In genomic region chr16:23170813-23171212, GRCm38 (mm10) we compare ENCODE assay signal across 38 mouse cellular contexts. TPM values are rescaled to one million over a fixed set of nuclear protein-coding genes. Genes with fewer than 3 reads are reported as not detected.
DNase-seq lines count a peak whose midpoint lies in the region; ATAC-seq and TF ChIP-seq lines count a peak whose summit lies in the region.
"Had no signal": no experiment of that assay in that cellular context is flagged by ENCODE, and none has a peak within 500 bp of the region (broad histone marks: within the 10 kb centered on the region; RNA-seq: fewer than 3 reads in every experiment).

No protein-coding gene starts in this region.

- H3K4me2 ChIP-seq in heart, embryonic 13.5 days = no peak overlapping the region
- H3K4me2 ChIP-seq in CH12.LX (ENCODE audit: insufficient read depth, low read depth, poor library complexity, severe bottlenecking) = no peak overlapping the region
- H3K4me2 ChIP-seq: embryonic facial prominence, embryonic 13.5 days; limb, embryonic 12.5 days; liver, embryonic 12.5 days; midbrain, embryonic 12.5 days; neural tube, embryonic 13.5 days had no signal

- no peak for DNase-seq in heart, adult 11 months
- DNase-seq in 416B (ENCODE audit: low read depth) = peak; percentile 38
- no peak for DNase-seq in CH12.LX (ENCODE audit: extremely low read depth)
- DNase-seq in naive thymus-derived CD4-positive, alpha-beta T cell, adult 2 months (ENCODE audit: low read depth) = peak; percentile 84
- DNase-seq in urinary bladder, postnatal 25 days (ENCODE audit: low spot score) = no peak
- DNase-seq in kidney, adult 9 months = no peak
- DNase-seq: adrenal gland, postnatal 14 days; cerebellum, adult 11 months; cerebellum, adult 9-11 months; gastrocnemius, adult 2 months; gastrocnemius, postnatal 36 days; heart, adult 2 months; kidney, adult 8-10 months; kidney, postnatal 10 days; layer of hippocampus, adult 9-11 months; liver, postnatal 0 days; lung, postnatal 4 days; right cerebral cortex, postnatal 4 days had no signal

- no peak for TF ChIP-seq POLR2A in CH12.LX (IDR thresholded peaks at IDR 0.05; ENCODE audit: low read depth, low read length)

- no peak for TF ChIP-seq CTCF in CH12.LX (conservative IDR thresholded peaks at IDR 0.05 in 1 of 2, IDR thresholded peaks at IDR 0.05 in 1 of 2; ENCODE audit: low read depth in 2 of 2, low read length in 2 of 2)

- TF ChIP-seq EP300 in CH12.LX (IDR thresholded peaks at IDR 0.05; ENCODE audit: low read length) = no peak

- TF ChIP-seq RAD21 in CH12.LX (IDR thresholded peaks at IDR 0.05; ENCODE audit: low read depth, low read length) = no peak

- WGBS in heart, embryonic 13.5 days = 82% methylated on average over 3 of the region's 3 CpGs

- H3K9me3 ChIP-seq in heart, embryonic 13.5 days = peaks cover 5% of the 10 kb centered on the region; the same call in 1 of the 2 replicates
- H3K9me3 ChIP-seq in CH12.LX (replicated peaks; ENCODE audit: low read length) = peaks cover 7% of the 10 kb centered on the region
- H3K9me3 ChIP-seq: embryonic facial prominence, embryonic 13.5 days; liver, embryonic 12.5 days; midbrain, embryonic 12.5 days had no signal

- H3K27me3 ChIP-seq in heart, embryonic 13.5 days (replicated peaks) = no peaks in the 10 kb centered on the region
- H3K27me3 ChIP-seq in CH12.LX (replicated peaks) = no peaks in the 10 kb centered on the region
- H3K27me3 ChIP-seq: embryonic facial prominence, embryonic 13.5 days; limb, embryonic 12.5 days; liver, embryonic 12.5 days; midbrain, embryonic 12.5 days; neural tube, embryonic 13.5 days had no signal

- H3K79me2 ChIP-seq in CH12.LX (replicated peaks; ENCODE audit: control insufficient read depth, extremely low read depth, insufficient read depth, poor library complexity, severe bottlenecking) = no peaks in the 10 kb centered on the region

- H3K36me3 ChIP-seq in heart, embryonic 13.5 days = no peaks in the 10 kb centered on the region
- no peaks in the 10 kb centered on the region for H3K36me3 ChIP-seq in CH12.LX (replicated peaks in 1 of 2; ENCODE audit: control insufficient read depth in 1 of 2, insufficient read depth in 1 of 2, low read length in 1 of 2)
- H3K36me3 ChIP-seq: embryonic facial prominence, embryonic 13.5 days; limb, embryonic 12.5 days; liver, embryonic 12.5 days; midbrain, embryonic 12.5 days; neural tube, embryonic 13.5 days had no signal

- H3K9ac ChIP-seq in heart, embryonic 13.5 days = no peak overlapping the region
- no peak overlapping the region for H3K9ac ChIP-seq in CH12.LX (ENCODE audit: insufficient read depth, low read depth)
- H3K9ac ChIP-seq: embryonic facial prominence, embryonic 13.5 days; limb, embryonic 12.5 days; liver, embryonic 12.5 days; liver, postnatal 0 days; midbrain, embryonic 12.5 days; neural tube, embryonic 13.5 days had no signal

- H3K4me1 ChIP-seq in heart, embryonic 13.5 days = peaks cover 4% of the 10 kb centered on the region; the same call in 1 of the 2 replicates
- peaks cover 0 to 11% of the 10 kb centered on the region in 2 experiments; a peak in 1 of 4 replicates for H3K4me1 ChIP-seq in CH12.LX (ENCODE audit: control insufficient read depth in 1 of 2, insufficient read depth in 2 of 2)
- H3K4me1 ChIP-seq: embryonic facial prominence, embryonic 13.5 days; limb, embryonic 12.5 days; midbrain, embryonic 12.5 days; neural tube, embryonic 13.5 days had no signal

- 0 out of 2 replicates have a peak overlapping the region, but pooled peaks have one; percentile 0 for H3K27ac ChIP-seq in heart, embryonic 13.5 days (replicated peaks)
- H3K27ac ChIP-seq in CH12.LX (ENCODE audit: insufficient read depth, low read depth) = no peak overlapping the region
- H3K27ac ChIP-seq: embryonic facial prominence, embryonic 13.5 days; gastrocnemius, adult 2 months; heart, adult 2 months; limb, embryonic 12.5 days; liver, embryonic 12.5 days; midbrain, embryonic 12.5 days; neural tube, embryonic 13.5 days had no signal

- dilution Hi-C loops in CH12.LX (cut with MboI; ENCODE audit: extremely low pct_ligation_motif_present, extremely low pct_unique_long_range_greater_than_20kb, low sequenced_read_pairs) = no loop called here

- no peak overlapping the region for H3K4me3 ChIP-seq in heart, embryonic 13.5 days
- no peak overlapping the region for H3K4me3 ChIP-seq in CH12.LX (replicated peaks in 1 of 3; ENCODE audit: low read depth in 2 of 3, low read length in 2 of 3, poor library complexity in 1 of 3)
- H3K4me3 ChIP-seq: embryonic facial prominence, embryonic 13.5 days; gastrocnemius, adult 2 months; heart, adult 2 months; limb, embryonic 12.5 days; liver, embryonic 12.5 days; megakaryocyte, embryonic 14.5 days; midbrain, embryonic 12.5 days; myocyte; neural tube, embryonic 13.5 days had no signal

- in situ Hi-C loops in CH12.LX (cut with MboI; ENCODE audit: low pct_ligation_motif_present, low pct_unique_long_range_greater_than_20kb, low sequenced_read_pairs) = no loop called here

- ATAC-seq in heart, embryonic 13.5 days (ENCODE audit: extremely low read depth, insufficient number of reproducible peaks, low FRiP score, low TSS enrichment) = no peak
- ATAC-seq: activated CD4-positive, CD25-positive, alpha-beta regulatory T cell, adult 4 months; forebrain, embryonic 16.5 days; hindbrain, embryonic 16.5 days; intestine, embryonic 16.5 days; liver, embryonic 12.5 days; liver, postnatal 0 days; lung, postnatal 0 days had no signal

TF ChIP-seq in CH12.LX, 34 proteins besides CTCF, POLR2A, EP300 and RAD21:
- TF ChIP-seq MEF2A (IDR thresholded peaks at IDR 0.05; ENCODE audit: borderline replicate concordance, low read depth, low read length) = no peak
- TF ChIP-seq IRF4 (IDR thresholded peaks at IDR 0.05; ENCODE audit: low read depth, low read length) = no peak
- no peak for TF ChIP-seq MXI1 (IDR thresholded peaks at IDR 0.05; ENCODE audit: low read depth, low read length)
- TF ChIP-seq ELF1 (IDR thresholded peaks at IDR 0.05; ENCODE audit: low read depth, low read length) = no peak
- no peak for TF ChIP-seq NRF1 (IDR thresholded peaks at IDR 0.05; ENCODE audit: low read depth, low read length)
- TF ChIP-seq MAFK (IDR thresholded peaks at IDR 0.05; ENCODE audit: insufficient replicate concordance, low read length) = peak; percentile 82

RNA-seq across cellular contexts. Expression of gene Adipoq, which starts 24.5 kb away (rescaled TPM):
- polyA plus RNA-seq in heart, embryonic 13.5 days (2015; fragmentation: Nextera tagmentation; extraction: Ambion mirVana) = 0.15 TPM in 1 of 2 replicates, not detected in the other
- total RNA-seq in CH12.LX (2012; rRNA removed) (0.13 TPM in 1 of 2 replicates, not detected in the other), CH12.LX (2014; rRNA removed) (0.68 and 0.99 TPM in 2 replicates)
- polyA plus RNA-seq in CH12.LX (2012; ENCODE audit: insufficient read length, low read depth) = 0.55 and 1.1 TPM in 2 replicates
- total RNA-seq: common myeloid progenitor, adult 5-6 weeks; left cerebral cortex, adult 18-20 months; left cerebral cortex, postnatal 14 days; midbrain, postnatal 0 days had no signal
- polyA plus RNA-seq: activated CD4-positive, CD25-positive, alpha-beta regulatory T cell, adult 4 months; embryonic facial prominence, embryonic 13.5 days; forebrain, embryonic 11.5 days; forebrain, embryonic 16.5 days; hindbrain, embryonic 11.5 days; hindbrain, embryonic 16.5 days; intestine, embryonic 16.5 days; limb, embryonic 12.5 days; liver, embryonic 12.5 days; liver, postnatal 0 days; lung, postnatal 0 days; midbrain, embryonic 12.5 days; midbrain, postnatal 0 days; myocyte; neural tube, embryonic 13.5 days; stomach, embryonic 14.5 days had no signal

RNA-seq across cellular contexts. Expression of gene Rfc4, which starts 43.3 kb away (rescaled TPM):
- 93.0 and 96.8 TPM in 2 replicates for polyA plus RNA-seq in heart, embryonic 13.5 days (2015; fragmentation: Nextera tagmentation; extraction: Ambion mirVana)
- total RNA-seq in CH12.LX (2012; rRNA removed) = 121 and 125 TPM in 2 replicates
- 191 and 204 TPM in 2 replicates for total RNA-seq in CH12.LX (2014; rRNA removed)
- polyA plus RNA-seq in CH12.LX (2012; ENCODE audit: insufficient read length, low read depth) = 74.6 and 91.5 TPM in 2 replicates

RNA-seq across cellular contexts. Expression of gene St6gal1, which starts 53.7 kb away (rescaled TPM):
- 15.9 and 18.1 TPM in 2 replicates for polyA plus RNA-seq in heart, embryonic 13.5 days (2015; fragmentation: Nextera tagmentation; extraction: Ambion mirVana)
- 60.6 and 64.5 TPM in 2 replicates for total RNA-seq in CH12.LX (2012; rRNA removed)
- 56.8 and 67.8 TPM in 2 replicates for total RNA-seq in CH12.LX (2014; rRNA removed)
- polyA plus RNA-seq in CH12.LX (2012; ENCODE audit: insufficient read length, low read depth) = 156 and 168 TPM in 2 replicates

Comparison
In these comparisons a context has a peak if more than half of its experiments do, and no peak if none do; other contexts are left out.
1. DNase-seq: peak in 416B (single experiment) and naive thymus-derived CD4-positive, alpha-beta T cell, adult 2 months (single experiment); none in heart, adult 11 months (single experiment), CH12.LX (single experiment), urinary bladder, postnatal 25 days (single experiment) and kidney, adult 9 months (single experiment).